Mouse (Mus musculus) G1E (cell line): Measurements from ENCODE around the gene Ankdd1b. TPM values are rescaled to one million over a fixed set of nuclear protein-coding genes. Genes with fewer than 3 reads are reported as not detected.

ENCODE experiments used
- ATAC-seq: 2 replicates; pipeline ENCODE4 v1.8.0; 2016; ENCODE audit warnings: mild to moderate bottlenecking; ENCODE audit not compliant: insufficient number of reproducible peaks, poor library complexity, low FRiP score, severe bottlenecking; ENCODE audit errors: extremely low read depth
- DNase-seq: peaks from one replicate; pipeline ENCODE4 v3.0.0; 2012; ENCODE audit warnings: low spot score
- H3K27me3 ChIP-seq: 2 replicates; pipeline ENCODE4 v1.6.1; 2012; ENCODE audit warnings: mild to moderate bottlenecking, low read length, inconsistent platforms; ENCODE audit not compliant: insufficient read depth
- H3K36me3 ChIP-seq: replicated peaks from 2 replicates; pipeline ENCODE3; 2012; ENCODE audit warnings: mild to moderate bottlenecking, inconsistent platforms
- H3K4me1 ChIP-seq: 2 replicates; pipeline ENCODE4 v1.6.1; 2012; ENCODE audit warnings: low read depth, low read length, inconsistent platforms, mixed read lengths; ENCODE audit not compliant: insufficient read depth
- H3K4me3 ChIP-seq: 2 replicates; pipeline ENCODE4 v1.5.1; 2012; ENCODE audit warnings: low read depth, mild to moderate bottlenecking, inconsistent platforms, low read length, moderate library complexity, mixed read lengths
- H3K9me3 ChIP-seq: replicated peaks from 2 replicates; pipeline ENCODE4 v1.6.1; 2012; ENCODE audit warnings: inconsistent platforms
- CTCF ChIP-seq: IDR thresholded peaks from 2 replicates; pipeline ENCODE4 v1.5.1; 2012; ENCODE audit warnings: low read depth, low read length, inconsistent platforms, mixed read lengths
- GATA1 ChIP-seq: IDR thresholded peaks from 2 replicates; pipeline ENCODE4 v1.6.1; 2012; ENCODE audit warnings: borderline replicate concordance, low read length, inconsistent platforms, mixed read lengths
- GATA2 ChIP-seq: IDR thresholded peaks from 2 replicates; pipeline ENCODE4 v1.6.1; 2012; ENCODE audit warnings: low read depth, low read length, inconsistent platforms, borderline replicate concordance
- POLR2AphosphoS5 ChIP-seq: IDR thresholded peaks from 2 replicates; pipeline ENCODE4 v1.6.1; 2012; ENCODE audit warnings: low read depth, low read length, inconsistent platforms; ENCODE audit not compliant: insufficient replicate concordance
- TAL1 ChIP-seq: conservative IDR thresholded peaks from 2 replicates; pipeline ENCODE4 v1.6.1; 2012; ENCODE audit warnings: low read depth, low read length, inconsistent platforms, mixed read lengths
- polyA plus RNA-seq: library from polyadenylated mRNA; stranded (reverse); fragments of >175 nt; gene quantifications from 2 replicates; pipeline ENCODE4 v1.2.3, GENCODE M21; 2012
- total RNA-seq, 2 experiments: library from RNA; stranded (forward) in 1 of 2; stranded (reverse) in 1 of 2; fragments of 200-1000 nt in 1 of 2; fragments of >200 nt in 1 of 2; fragmentation: Nextera tagmentation in 1 of 2; gene quantifications; 2 replicates each; pipeline ENCODE4 v1.2.3; 2014 to 2017

Gene Ankdd1b
- total RNA-seq (2014; fragmentation: Nextera tagmentation) = not detected in 2 replicates
- total RNA-seq (2017) = 0.16 and 0.29 TPM in 2 replicates
- not detected in 2 replicates for polyA plus RNA-seq

GRCm38 (mm10) chr13:96470957-96471356, at the start of gene Ankdd1b:
Gene Ankdd1b, minus strand, starts transcription at chr13:96471198.
- DNase-seq (no peak), ATAC-seq (no peak)
- TF ChIP-seq CTCF = no peak
- no peak for TF ChIP-seq TAL1
- TF ChIP-seq GATA2 = no peak
- TF ChIP-seq POLR2AphosphoS5 = no peak
- TF ChIP-seq GATA1 = no peak
- peaks cover 8% of the 10 kb centered on the region; the same call in 1 of the 2 replicates for H3K27me3 ChIP-seq
- H3K9me3 ChIP-seq = no peaks in the 10 kb centered on the region
- H3K4me1 ChIP-seq = no peaks in the 10 kb centered on the region
- H3K36me3 ChIP-seq = no peaks in the 10 kb centered on the region
- H3K4me3 ChIP-seq = no peak within 1 kb of the TSS

- no peak overlapping the region for H3K4me3 ChIP-seq
- TF ChIP-seq POLR2AphosphoS5 (no peak), GATA1 (no peak), CTCF (no peak), GATA2 (no peak), TAL1 (no peak)
- H3K4me1 ChIP-seq = no peaks in the 10 kb centered on the region
- peaks cover 43% of the 10 kb centered on the region for H3K36me3 ChIP-seq
- DNase-seq (no peak), ATAC-seq (no peak)
- no peaks in the 10 kb centered on the region for H3K27me3 ChIP-seq
- H3K9me3 ChIP-seq = no peaks in the 10 kb centered on the region
These were observed 46.3 kb upstream of the Ankdd1b start for GRCm38 (mm10) chr13:96517335-96517734.

- TF ChIP-seq GATA2 (no peak), CTCF (no peak), POLR2AphosphoS5 (no peak), TAL1 (no peak), GATA1 (no peak)
- Histone ChIP-seq H3K27me3 (no peaks in the 10 kb centered on the region), H3K9me3 (no peaks in the 10 kb centered on the region), H3K4me1 (peaks cover 10% of the 10 kb centered on the region), H3K4me3 (no peak overlapping the region), H3K36me3 (peaks cover 45% of the 10 kb centered on the region)
- DNase-seq (no peak), ATAC-seq (no peak)
These were observed 45.3 kb upstream of the Ankdd1b start for GRCm38 (mm10) chr13:96516249-96516648.

- H3K4me3 ChIP-seq = no peak overlapping the region
- no peaks in the 10 kb centered on the region for H3K27me3 ChIP-seq
- H3K4me1 ChIP-seq = peaks cover 22% of the 10 kb centered on the region
- DNase-seq (no peak), ATAC-seq (no peak)
- peaks cover 58% of the 10 kb centered on the region for H3K36me3 ChIP-seq
- TF ChIP-seq TAL1 (no peak), GATA2 (no peak), CTCF (no peak), GATA1 (no peak), POLR2AphosphoS5 (no peak)
- no peaks in the 10 kb centered on the region for H3K9me3 ChIP-seq
These were observed 43.4 kb upstream of the Ankdd1b start for GRCm38 (mm10) chr13:96514154-96514942.

GRCm38 (mm10) chr13:96511893-96512292, 40.9 kb upstream of the Ankdd1b start:
- Histone ChIP-seq H3K36me3 (peaks cover 69% of the 10 kb centered on the region), H3K9me3 (no peaks in the 10 kb centered on the region), H3K27me3 (no peaks in the 10 kb centered on the region), H3K4me3 (no peak overlapping the region; the same call in 1 of the 2 replicates), H3K4me1 (peaks cover 22% of the 10 kb centered on the region)
- TF ChIP-seq POLR2AphosphoS5 (no peak), GATA2 (no peak), TAL1 (no peak), GATA1 (no peak), CTCF (no peak)
- ATAC-seq = 0 out of 2 replicates have a peak, but pooled peaks have one; percentile 40
- DNase-seq = peak; percentile 6

GRCm38 (mm10) chr13:96511262-96511661, 40.3 kb upstream of the Ankdd1b start:
- H3K36me3 ChIP-seq = peaks cover 69% of the 10 kb centered on the region
- TF ChIP-seq GATA2 (no peak), TAL1 (no peak), GATA1 (no peak), CTCF (no peak), POLR2AphosphoS5 (no peak)
- H3K4me1 ChIP-seq = peaks cover 22% of the 10 kb centered on the region
- H3K4me3 ChIP-seq = no peak overlapping the region
- no peaks in the 10 kb centered on the region for H3K27me3 ChIP-seq
- DNase-seq (no peak), ATAC-seq (no peak)
- H3K9me3 ChIP-seq = no peaks in the 10 kb centered on the region
